Mouse (Mus musculus) intestine, embryonic 16.5 days (tissue): ENCODE results near the gene Prkg2. TPM values are rescaled to one million over a fixed set of nuclear protein-coding genes. Genes with fewer than 3 reads are reported as not detected.

Experiments used
- ATAC-seq: fragments of 200-750 bp; cut with Nextera tagmentation; 2 replicates; pipeline ENCODE4 v1.8.0; 2017; ENCODE audit warnings: moderate TSS enrichment, moderate library complexity
- H3K27ac ChIP-seq: fragments of 300-500 bp; sonication (generic); 2 replicates; pipeline ENCODE4 v1.5.1; 2014; ENCODE audit warnings: mild to moderate bottlenecking, low read length
- H3K27me3 ChIP-seq: fragments of 300-500 bp; sonication (generic); replicated peaks from 2 replicates; pipeline ENCODE4 v1.6.1; 2014; ENCODE audit warnings: low read length, control low read depth, mixed read lengths; ENCODE audit not compliant: control insufficient read depth, insufficient read depth
- H3K36me3 ChIP-seq: fragments of 300-500 bp; sonication (generic); 2 replicates; pipeline ENCODE4 v1.6.1; 2014; ENCODE audit warnings: low read length, control low read depth; ENCODE audit not compliant: control insufficient read depth, insufficient read depth
- H3K4me1 ChIP-seq: fragments of 300-500 bp; sonication (generic); 2 replicates; pipeline ENCODE4 v1.6.1; 2014; ENCODE audit warnings: low read length, control low read depth, mixed read lengths; ENCODE audit not compliant: control insufficient read depth, insufficient read depth
- H3K4me2 ChIP-seq: fragments of 300-500 bp; sonication (generic); 2 replicates; pipeline ENCODE4 v1.6.1; 2014; ENCODE audit warnings: low read depth, low read length, control low read depth
- H3K4me3 ChIP-seq: fragments of 300-500 bp; sonication (generic); 2 replicates; pipeline ENCODE4 v1.5.1; 2014; ENCODE audit warnings: mild to moderate bottlenecking, low read length
- H3K9ac ChIP-seq: fragments of 300-500 bp; sonication (generic); 2 replicates; pipeline ENCODE4 v1.6.1; 2014; ENCODE audit warnings: low read depth, low read length
- H3K9me3 ChIP-seq: fragments of 300-500 bp; sonication (generic); 2 replicates; pipeline ENCODE4 v1.6.1; 2016; ENCODE audit warnings: low read length, control low read depth; ENCODE audit not compliant: control insufficient read depth
- WGBS: fragments of 180-500 bp; shearing (Covaris S2); extraction: QIAGEN DNeasy Blood & Tissue Kit; methylation state at CpG from one replicate; pipeline ENCODE4 v1.1.7; 2014; 5-methylcytosine and 5-hydroxymethylcytosine counted together
- polyA plus RNA-seq: library from polyadenylated mRNA; unstranded; fragments of >200 nt; fragmentation: Nextera tagmentation; extraction: Ambion mirVana; gene quantifications from 2 replicates; pipeline ENCODE4 v1.2.1, GENCODE M21; 2015

Prkg2 gene
- polyA plus RNA-seq, 1 experiment from 2014 or later, result 24.1 TPM

DNA sequence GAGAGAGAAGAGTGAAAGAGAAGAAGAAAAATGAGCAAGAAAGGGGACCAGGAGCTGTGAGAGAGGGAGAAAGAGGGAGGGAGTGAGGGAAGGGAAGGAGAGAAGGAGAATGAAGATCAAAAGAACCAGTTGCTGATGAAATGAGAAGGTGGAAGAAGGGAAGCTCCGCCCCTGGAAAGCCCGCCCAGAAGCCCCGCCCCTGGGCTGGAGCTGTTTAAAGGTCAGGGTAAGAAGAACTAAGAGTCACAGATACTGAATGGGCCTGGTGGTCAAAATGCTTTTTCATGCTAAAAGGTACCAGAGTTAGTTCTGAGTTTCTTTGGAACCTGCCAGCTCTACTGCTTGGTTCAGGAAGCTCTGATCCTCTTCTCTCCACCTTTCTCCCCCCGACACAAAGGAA lies 51.1 kb downstream of the Prkg2 start:
- Histone ChIP-seq H3K36me3 (no peaks in the 10 kb centered on the region), H3K4me3 (no peak overlapping the region), H3K4me2 (no peak overlapping the region), H3K9ac (no peak overlapping the region), H3K4me1 (no peaks in the 10 kb centered on the region; the same call in 1 of the 2 replicates), H3K27me3 (no peaks in the 10 kb centered on the region), H3K27ac (peak overlapping the region; percentile 31; the same call in 1 of the 2 replicates), H3K9me3 (no peaks in the 10 kb centered on the region)
- WGBS, result 23% methylated on average over 4 of the region's 4 CpGs
- peak; percentile 80 for ATAC-seq

DNA sequence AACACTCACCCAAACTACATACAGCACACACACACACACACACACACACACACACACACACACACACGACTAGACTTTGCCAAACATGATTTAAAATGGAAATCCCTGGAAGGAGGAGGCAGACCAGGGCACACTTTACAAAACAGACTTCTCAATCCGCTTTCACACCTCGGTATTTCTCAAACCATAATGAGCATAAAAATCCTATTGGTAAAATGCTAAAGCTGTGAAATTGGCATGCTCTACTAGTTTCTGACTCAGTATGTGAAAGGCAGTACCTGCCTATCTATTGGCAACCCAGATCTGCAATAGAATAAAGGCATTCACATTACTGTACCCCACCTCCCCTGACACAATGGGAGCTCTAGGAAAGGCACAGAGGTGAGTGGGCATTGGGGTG lies 52.1 kb downstream of the Prkg2 start:
- no peak overlapping the region for H3K9ac ChIP-seq
- no peaks in the 10 kb centered on the region for H3K9me3 ChIP-seq
- H3K4me3 ChIP-seq, result no peak overlapping the region
- ATAC-seq, result no peak
- 83% methylated on average over 3 of the region's 3 CpGs for WGBS
- no peaks in the 10 kb centered on the region; the same call in 1 of the 2 replicates for H3K4me1 ChIP-seq
- H3K36me3 ChIP-seq, result no peaks in the 10 kb centered on the region
- H3K4me2 ChIP-seq, result no peak overlapping the region
- H3K27ac ChIP-seq, result no peak overlapping the region
- H3K27me3 ChIP-seq, result no peaks in the 10 kb centered on the region

- H3K27ac ChIP-seq, result 0 out of 2 replicates have a peak overlapping the region, but pooled peaks have one; percentile 7
Measured at GRCm38 (mm10) chr5:98981304-98981703, 55.8 kb downstream of the Prkg2 start.

GRCm38 (mm10) chr5:98978316-98978715 lies 58.8 kb downstream of the Prkg2 start:
- H3K27me3 ChIP-seq, result no peaks in the 10 kb centered on the region

More at GRCm38 (mm10) chr5:98981304-98981703, 55.8 kb downstream of the Prkg2 start:
- 68% methylated on average over 7 of the region's 7 CpGs for WGBS
- Histone ChIP-seq H3K9me3 (no peaks in the 10 kb centered on the region), H3K36me3 (no peaks in the 10 kb centered on the region), H3K4me3 (no peak overlapping the region), H3K4me1 (no peaks in the 10 kb centered on the region; the same call in 1 of the 2 replicates), H3K27me3 (no peaks in the 10 kb centered on the region), H3K4me2 (no peak overlapping the region), H3K9ac (no peak overlapping the region)
- peak; percentile 89 for ATAC-seq

DNA sequence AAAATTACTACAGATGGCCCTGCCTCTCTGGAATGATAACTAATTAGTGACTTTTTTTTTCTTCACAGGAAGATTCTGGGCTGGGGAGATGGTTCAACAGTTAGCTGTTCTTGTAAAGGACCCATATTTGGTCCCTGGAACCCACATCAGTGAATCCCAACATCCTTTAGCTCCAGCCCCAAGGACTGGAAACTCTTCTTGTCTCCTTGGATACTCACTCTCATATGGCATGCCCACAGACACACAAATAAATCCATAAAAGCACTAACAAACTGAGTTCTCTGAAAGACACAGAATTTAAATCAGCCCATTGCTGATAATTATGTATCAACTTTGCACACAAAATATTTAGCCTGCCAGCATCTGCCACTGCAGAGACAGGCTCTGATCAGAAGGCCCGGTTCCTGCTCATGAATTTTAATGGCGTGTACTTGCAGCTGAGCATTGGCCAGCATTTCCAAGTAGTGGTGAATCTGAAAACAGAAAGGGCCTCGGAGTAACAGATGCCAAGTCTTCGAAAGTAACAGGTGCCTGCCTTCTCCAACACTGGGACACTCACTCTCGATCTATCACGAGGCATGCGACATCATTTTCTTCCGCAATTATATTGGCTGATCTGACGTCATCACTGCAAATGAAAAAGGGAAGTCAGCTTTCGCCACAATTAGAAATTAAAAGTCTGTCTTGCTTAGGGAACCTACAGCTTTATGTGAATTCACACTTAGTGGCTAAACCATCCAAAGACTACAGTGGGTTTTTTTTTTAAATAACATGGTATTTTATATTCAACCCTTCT lies 61.1 kb downstream of the Prkg2 start:
- Histone ChIP-seq H3K4me2 (no peak overlapping the region), H3K4me3 (no peak overlapping the region), H3K9ac (no peak overlapping the region), H3K9me3 (no peaks in the 10 kb centered on the region), H3K27me3 (no peaks in the 10 kb centered on the region), H3K4me1 (no peaks in the 10 kb centered on the region), H3K36me3 (no peaks in the 10 kb centered on the region), H3K27ac (no peak overlapping the region)
- WGBS, result 84% methylated on average over 10 of the region's 10 CpGs
- ATAC-seq, result no peak

More at GRCm38 (mm10) chr5:98978316-98978715, 58.8 kb downstream of the Prkg2 start:
- Histone ChIP-seq H3K9me3 (no peaks in the 10 kb centered on the region), H3K27ac (no peak overlapping the region), H3K4me1 (no peaks in the 10 kb centered on the region; the same call in 1 of the 2 replicates), H3K36me3 (no peaks in the 10 kb centered on the region), H3K4me2 (no peak overlapping the region), H3K9ac (no peak overlapping the region), H3K4me3 (no peak overlapping the region)
- no peak for ATAC-seq
- 80% methylated on average over 6 of the region's 6 CpGs for WGBS

DNA sequence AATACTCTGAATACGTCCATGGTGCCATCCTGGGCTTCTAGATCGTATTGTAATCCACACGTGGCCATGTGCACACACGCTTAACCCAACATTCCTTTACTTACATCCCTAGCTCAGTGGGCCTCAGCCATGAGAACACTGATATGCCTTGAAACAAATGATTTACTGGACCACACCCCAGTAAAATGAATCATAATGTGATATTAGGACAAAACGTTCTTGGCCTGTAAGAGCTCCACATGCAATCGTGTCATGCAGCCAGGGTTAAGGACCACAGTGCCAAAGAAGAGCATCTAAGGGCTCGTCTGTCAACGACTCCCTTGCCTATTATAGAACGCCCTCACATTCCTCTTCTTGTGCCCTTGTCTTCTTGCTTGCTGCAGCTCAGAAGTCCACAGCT lies 70.5 kb downstream of the Prkg2 start:
- no peak for ATAC-seq
- Histone ChIP-seq H3K27ac (no peak overlapping the region), H3K4me2 (no peak overlapping the region), H3K27me3 (no peaks in the 10 kb centered on the region), H3K9ac (no peak overlapping the region), H3K4me3 (no peak overlapping the region), H3K36me3 (no peaks in the 10 kb centered on the region), H3K9me3 (no peaks in the 10 kb centered on the region), H3K4me1 (0 out of 2 replicates have a peak, but pooled peaks cover 2% of the 10 kb centered on the region)
- 77% methylated on average over 9 of the region's 9 CpGs for WGBS

DNA sequence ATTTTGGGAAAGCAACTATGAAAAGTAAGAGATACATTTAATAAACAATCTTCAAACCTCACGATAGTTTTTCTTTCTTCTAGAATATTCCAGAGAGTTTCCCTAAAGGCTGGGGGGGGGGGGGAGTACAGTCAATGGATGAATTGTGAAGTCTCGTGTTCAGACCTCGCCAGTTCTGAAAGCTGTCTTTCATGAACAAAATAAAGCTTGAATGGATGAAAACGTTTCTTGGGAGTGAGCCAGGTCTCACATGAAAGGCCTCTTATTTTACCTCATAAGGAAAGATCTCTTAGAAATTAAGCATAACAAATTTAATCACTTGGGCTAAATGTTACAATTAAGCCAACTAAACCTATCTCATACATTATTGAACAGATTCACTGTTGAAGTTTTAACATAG lies 72.0 kb downstream of the Prkg2 start:
- no peaks in the 10 kb centered on the region for H3K27me3 ChIP-seq
- H3K4me2 ChIP-seq, result no peak overlapping the region
- no peak overlapping the region for H3K9ac ChIP-seq
- no peak for ATAC-seq
- H3K4me1 ChIP-seq, result 0 out of 2 replicates have a peak, but pooled peaks cover 2% of the 10 kb centered on the region
- H3K4me3 ChIP-seq, result no peak overlapping the region
- no peak overlapping the region for H3K27ac ChIP-seq
- no peaks in the 10 kb centered on the region for H3K36me3 ChIP-seq
- H3K9me3 ChIP-seq, result no peaks in the 10 kb centered on the region
- 50% methylated on average over 4 of the region's 4 CpGs for WGBS

- Histone ChIP-seq H3K4me1 (0 out of 2 replicates have a peak, but pooled peaks cover 2% of the 10 kb centered on the region), H3K9me3 (no peaks in the 10 kb centered on the region), H3K4me2 (no peak overlapping the region), H3K4me3 (no peak overlapping the region), H3K27ac (peak overlapping the region; percentile 16; the same call in 1 of the 2 replicates), H3K27me3 (no peaks in the 10 kb centered on the region), H3K9ac (no peak overlapping the region), H3K36me3 (no peaks in the 10 kb centered on the region)
- WGBS, result 42% methylated on average over 6 of the region's 6 CpGs
- peak; percentile 79 for ATAC-seq
Measured at GRCm38 (mm10) chr5:98964367-98964766, 72.8 kb downstream of the Prkg2 start.

- no peak overlapping the region for H3K4me2 ChIP-seq
- no peak overlapping the region for H3K9ac ChIP-seq
- ATAC-seq, result no peak
- no peaks in the 10 kb centered on the region for H3K36me3 ChIP-seq
- no peak overlapping the region for H3K4me3 ChIP-seq
- 0 out of 2 replicates have a peak, but pooled peaks cover 2% of the 10 kb centered on the region for H3K4me1 ChIP-seq
- H3K9me3 ChIP-seq, result no peaks in the 10 kb centered on the region
- H3K27me3 ChIP-seq, result no peaks in the 10 kb centered on the region
- WGBS, result 62% methylated on average over 2 of the region's 2 CpGs
- H3K27ac ChIP-seq, result no peak overlapping the region
Measured at GRCm38 (mm10) chr5:98962472-98962871, 74.7 kb downstream of the Prkg2 start.
